Mouse (Mus musculus): ENCODE results near the gene Aldh1a2. TPM values are rescaled to one million over a fixed set of nuclear protein-coding genes. Genes with fewer than 3 reads are reported as not detected.

Aldh1a2 gene
- polyA plus RNA-seq, 1 experiment from 2014 or later: 11.3 TPM

- Histone ChIP-seq H3K9me3 (no peaks in the 10 kb centered on the region), H3K27me3 (no peaks in the 10 kb centered on the region), H3K9ac (replicated peaks) (no peak overlapping the region), H3K27ac (replicated peaks) (no peak overlapping the region), H3K4me3 (no peak overlapping the region), H3K4me1 (no peaks in the 10 kb centered on the region), H3K4me2 (replicated peaks) (no peak overlapping the region), H3K36me3 (no peaks in the 10 kb centered on the region)
- no peak for ATAC-seq (replicated peaks)
- WGBS: 67% methylated on average over 14 of the region's 14 CpGs
Observed at GRCm38 (mm10) chr9:71276149-71276721, 60.6 kb downstream of the Aldh1a2 start.

GRCm38 (mm10) chr9:71278741-71279140 is 63.2 kb downstream of the Aldh1a2 start:
- H3K9me3 ChIP-seq: no peaks in the 10 kb centered on the region
- no peak overlapping the region for H3K27ac ChIP-seq (replicated peaks)
- H3K4me3 ChIP-seq: no peak overlapping the region
- no peaks in the 10 kb centered on the region for H3K36me3 ChIP-seq
- ATAC-seq (replicated peaks): no peak
- no peak overlapping the region for H3K4me2 ChIP-seq (replicated peaks)
- H3K27me3 ChIP-seq: no peaks in the 10 kb centered on the region
- H3K9ac ChIP-seq (replicated peaks): no peak overlapping the region
- WGBS: 83% methylated on average over 4 of the region's 4 CpGs
- no peaks in the 10 kb centered on the region for H3K4me1 ChIP-seq

- WGBS: 92% methylated on average over 7 of the region's 7 CpGs
- no peaks in the 10 kb centered on the region for H3K36me3 ChIP-seq
- H3K4me3 ChIP-seq: no peak overlapping the region
- no peak for ATAC-seq (replicated peaks)
- H3K4me2 ChIP-seq (replicated peaks): no peak overlapping the region
- H3K4me1 ChIP-seq: no peaks in the 10 kb centered on the region
- H3K27ac ChIP-seq (replicated peaks): no peak overlapping the region
- H3K27me3 ChIP-seq: no peaks in the 10 kb centered on the region
- no peaks in the 10 kb centered on the region for H3K9me3 ChIP-seq
- H3K9ac ChIP-seq (replicated peaks): no peak overlapping the region
Observed at GRCm38 (mm10) chr9:71283156-71283555, 67.6 kb downstream of the Aldh1a2 start.

- Histone ChIP-seq H3K27ac (replicated peaks) (no peak overlapping the region), H3K4me2 (replicated peaks) (no peak overlapping the region), H3K9ac (replicated peaks) (no peak overlapping the region), H3K27me3 (no peaks in the 10 kb centered on the region), H3K4me1 (no peaks in the 10 kb centered on the region), H3K4me3 (no peak overlapping the region), H3K9me3 (no peaks in the 10 kb centered on the region), H3K36me3 (no peaks in the 10 kb centered on the region)
- no peak for ATAC-seq (replicated peaks)
- 98% methylated on average over 3 of the region's 3 CpGs for WGBS
Observed at GRCm38 (mm10) chr9:71285231-71285630, 69.6 kb downstream of the Aldh1a2 start.

- H3K9ac ChIP-seq (replicated peaks): no peak overlapping the region
- 90% methylated on average over 9 of the region's 9 CpGs for WGBS
- H3K9me3 ChIP-seq: no peaks in the 10 kb centered on the region
Observed at GRCm38 (mm10) chr9:71286420-71286819, 70.8 kb downstream of the Aldh1a2 start.

GRCm38 (mm10) chr9:71288738-71289137 is 73.1 kb downstream of the Aldh1a2 start:
- no peak overlapping the region for H3K9ac ChIP-seq (replicated peaks)
- no peak for ATAC-seq (replicated peaks)
- no peaks in the 10 kb centered on the region for H3K4me1 ChIP-seq
- no peak overlapping the region for H3K4me2 ChIP-seq (replicated peaks)
- H3K27ac ChIP-seq (replicated peaks): no peak overlapping the region
- H3K9me3 ChIP-seq: no peaks in the 10 kb centered on the region
- 89% methylated on average over 6 of the region's 6 CpGs for WGBS
- H3K36me3 ChIP-seq: no peaks in the 10 kb centered on the region
- no peak overlapping the region for H3K4me3 ChIP-seq
- no peaks in the 10 kb centered on the region for H3K27me3 ChIP-seq

More at GRCm38 (mm10) chr9:71286420-71286819, 70.8 kb downstream of the Aldh1a2 start:
- H3K4me3 ChIP-seq: no peak overlapping the region
- no peak overlapping the region for H3K4me2 ChIP-seq (replicated peaks)
- H3K4me1 ChIP-seq: no peaks in the 10 kb centered on the region
- no peak overlapping the region for H3K27ac ChIP-seq (replicated peaks)
- no peaks in the 10 kb centered on the region for H3K36me3 ChIP-seq
- no peak for ATAC-seq (replicated peaks)
- H3K27me3 ChIP-seq: no peaks in the 10 kb centered on the region

- 85% methylated on average over 3 of the region's 3 CpGs for WGBS
- Histone ChIP-seq H3K36me3 (no peaks in the 10 kb centered on the region), H3K27me3 (no peaks in the 10 kb centered on the region), H3K4me1 (no peaks in the 10 kb centered on the region), H3K27ac (replicated peaks) (no peak overlapping the region), H3K4me3 (no peak overlapping the region), H3K9ac (replicated peaks) (no peak overlapping the region), H3K9me3 (no peaks in the 10 kb centered on the region), H3K4me2 (replicated peaks) (no peak overlapping the region)
- no peak for ATAC-seq (replicated peaks)
Observed at GRCm38 (mm10) chr9:71289810-71290209, 74.2 kb downstream of the Aldh1a2 start.

GRCm38 (mm10) chr9:71290730-71291129 is 75.1 kb downstream of the Aldh1a2 start:
- H3K4me3 ChIP-seq: no peak overlapping the region
- ATAC-seq (replicated peaks): no peak
- no peak overlapping the region for H3K4me2 ChIP-seq (replicated peaks)
- no peaks in the 10 kb centered on the region for H3K9me3 ChIP-seq
- no peaks in the 10 kb centered on the region for H3K4me1 ChIP-seq
- no peaks in the 10 kb centered on the region for H3K27me3 ChIP-seq
- WGBS: 88% methylated on average over 1 of the region's 1 CpGs
- H3K9ac ChIP-seq (replicated peaks): no peak overlapping the region
- no peaks in the 10 kb centered on the region for H3K36me3 ChIP-seq
- no peak overlapping the region for H3K27ac ChIP-seq (replicated peaks)

GRCm38 (mm10) chr9:71295501-71295900 is 79.9 kb downstream of the Aldh1a2 start:
- WGBS: 74% methylated on average over 8 of the region's 8 CpGs
- Histone ChIP-seq H3K4me3 (no peak overlapping the region), H3K4me2 (replicated peaks) (no peak overlapping the region), H3K27me3 (no peaks in the 10 kb centered on the region), H3K36me3 (no peaks in the 10 kb centered on the region), H3K27ac (replicated peaks) (no peak overlapping the region), H3K9me3 (no peaks in the 10 kb centered on the region), H3K4me1 (no peaks in the 10 kb centered on the region), H3K9ac (replicated peaks) (no peak overlapping the region)
- no peak for ATAC-seq (replicated peaks)

GRCm38 (mm10) chr9:71303594-71303993 is 88.0 kb downstream of the Aldh1a2 start:
- H3K36me3 ChIP-seq: no peaks in the 10 kb centered on the region
- 46% methylated on average over 2 of the region's 2 CpGs for WGBS
- ATAC-seq (replicated peaks): no peak

GRCm38 (mm10) chr9:71307106-71307789 is 91.7 kb downstream of the Aldh1a2 start:
- no peaks in the 10 kb centered on the region for H3K36me3 ChIP-seq
- WGBS: 80% methylated on average over 9 of the region's 9 CpGs
- no peak for ATAC-seq (replicated peaks)

More at GRCm38 (mm10) chr9:71303594-71303993, 88.0 kb downstream of the Aldh1a2 start:
- no peaks in the 10 kb centered on the region for H3K27me3 ChIP-seq
- H3K27ac ChIP-seq (replicated peaks): no peak overlapping the region
- H3K4me1 ChIP-seq: no peaks in the 10 kb centered on the region
- H3K4me2 ChIP-seq (replicated peaks): no peak overlapping the region
- no peaks in the 10 kb centered on the region for H3K9me3 ChIP-seq
- H3K4me3 ChIP-seq: no peak overlapping the region
- no peak overlapping the region for H3K9ac ChIP-seq (replicated peaks)

GRCm38 (mm10) chr9:71315960-71316359 is 100.4 kb downstream of the Aldh1a2 start:
- 95% methylated on average over 3 of the region's 3 CpGs for WGBS

More at GRCm38 (mm10) chr9:71307106-71307789, 91.7 kb downstream of the Aldh1a2 start:
- Histone ChIP-seq H3K9me3 (no peaks in the 10 kb centered on the region), H3K4me3 (no peak overlapping the region), H3K9ac (replicated peaks) (no peak overlapping the region), H3K4me1 (no peaks in the 10 kb centered on the region), H3K27me3 (no peaks in the 10 kb centered on the region), H3K4me2 (replicated peaks) (no peak overlapping the region), H3K27ac (replicated peaks) (no peak overlapping the region)

More at GRCm38 (mm10) chr9:71315960-71316359, 100.4 kb downstream of the Aldh1a2 start:
- Histone ChIP-seq H3K36me3 (no peaks in the 10 kb centered on the region), H3K27me3 (no peaks in the 10 kb centered on the region), H3K27ac (replicated peaks) (no peak overlapping the region), H3K4me3 (no peak overlapping the region), H3K4me2 (replicated peaks) (no peak overlapping the region), H3K9me3 (no peaks in the 10 kb centered on the region), H3K9ac (replicated peaks) (no peak overlapping the region), H3K4me1 (no peaks in the 10 kb centered on the region)
- ATAC-seq (replicated peaks): no peak
